Mouse (Mus musculus): ENCODE measurements at regions not wholly inside any gene's neighbourhood (a gene's known extent, or its start where the extent isn't known, plus 50 kb on each side); places are given as distances from the start of the nearest gene placed in this dataset.

- DNase-seq (ENCODE audit: extremely low read depth, low read depth, low spot score) = no peak
These were observed 69.3 kb upstream of the Rprm start for GRCm38 (mm10) chr2:54154501-54155183.

DNA sequence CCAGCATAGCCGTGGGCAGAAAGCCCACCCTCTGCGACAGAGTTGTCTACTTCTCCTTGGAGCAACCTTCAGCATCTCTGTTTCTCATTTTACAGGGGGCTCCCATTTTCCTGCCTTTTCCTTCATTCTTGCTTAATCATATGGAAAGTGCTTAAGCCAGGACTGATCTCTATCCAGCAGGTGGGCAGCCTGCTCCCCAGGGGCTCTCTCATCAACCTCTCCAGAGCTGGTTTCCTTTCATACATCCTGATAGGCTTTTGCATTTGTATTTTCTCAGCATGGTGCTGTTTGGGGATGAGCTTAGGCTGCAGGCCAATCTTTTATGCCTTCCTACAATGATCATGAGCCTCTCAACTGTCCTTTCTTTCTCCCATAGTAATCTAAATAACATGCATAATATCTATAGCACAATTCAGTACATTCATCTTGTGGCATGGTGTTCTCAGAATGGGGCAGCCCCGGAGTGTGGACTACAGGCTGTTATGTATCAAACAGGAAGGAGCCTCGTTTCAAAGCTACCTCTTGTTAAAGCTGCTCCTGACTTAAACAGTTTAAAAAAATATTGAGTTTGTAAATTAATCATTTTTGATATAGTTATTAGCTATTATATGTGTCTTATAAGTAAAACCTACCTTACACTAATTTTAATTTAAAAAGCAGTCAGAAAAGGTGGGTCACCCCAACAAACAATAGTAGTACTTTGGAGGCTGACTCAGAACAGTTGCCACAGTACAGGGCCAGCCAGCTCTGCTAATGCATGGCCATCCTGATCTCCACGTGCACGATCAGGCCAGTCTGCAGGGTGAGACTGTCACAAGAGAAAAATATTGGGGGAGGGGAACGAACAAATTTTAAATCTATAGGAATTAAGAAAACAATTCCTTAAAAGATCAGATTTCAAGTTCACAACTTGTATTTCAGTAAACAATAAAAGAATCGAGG is 73.6 kb upstream of the Rprm start:
- no peak for DNase-seq (ENCODE audit: extremely low read depth, low read depth, low spot score)

DNA sequence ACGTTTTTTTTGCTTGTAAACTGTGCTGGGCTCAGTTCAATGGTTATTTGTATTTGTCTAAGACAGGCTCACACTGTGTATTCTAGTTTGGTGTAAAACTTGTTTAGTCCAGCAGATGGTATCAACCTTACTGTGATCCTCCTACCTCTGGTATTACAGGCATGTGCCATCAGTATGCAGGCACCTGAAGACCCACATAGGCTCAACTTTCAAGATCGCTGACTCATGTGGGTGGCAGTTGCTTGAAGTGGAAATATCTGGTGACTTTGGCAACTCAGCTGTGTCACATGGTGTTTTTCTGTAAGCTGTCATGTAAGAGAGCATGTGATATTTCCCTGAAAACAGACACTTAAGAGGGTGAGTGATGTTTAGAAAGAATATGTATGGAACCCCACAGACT is 92.2 kb upstream of the Rprm start:
- DNase-seq (ENCODE audit: extremely low read depth, low read depth, low spot score) = no peak

GRCm38 (mm10) chr2:54190828-54191227 is 105.5 kb upstream of the Rprm start:
- no peak for DNase-seq (ENCODE audit: extremely low read depth, low read depth, low spot score)

GRCm38 (mm10) chr2:54198343-54198742 is 113.0 kb upstream of the Rprm start:
- DNase-seq (ENCODE audit: extremely low read depth, low read depth, low spot score) = no peak

DNA sequence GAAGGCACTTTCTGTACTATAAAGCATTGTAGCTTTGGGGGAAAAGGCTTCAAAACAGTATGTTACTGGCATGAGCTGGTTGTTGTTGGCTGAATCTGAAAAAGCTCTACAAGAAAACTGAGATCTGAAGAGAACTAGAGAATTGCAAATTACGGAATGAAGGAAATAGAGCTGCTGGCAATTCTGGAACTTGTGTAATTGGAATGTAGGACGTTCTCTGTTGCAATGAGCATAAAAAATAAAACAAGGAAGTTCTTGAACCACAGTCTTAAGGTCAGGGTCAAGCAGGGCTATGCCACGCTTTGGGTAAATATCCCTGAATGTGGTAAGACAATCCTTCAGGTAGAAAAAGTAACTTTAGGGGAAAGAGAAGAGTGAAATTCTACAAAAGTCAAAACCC is 130.2 kb upstream of the Rprm start:
- DNase-seq (ENCODE audit: extremely low read depth, low read depth, low spot score) = peak; percentile 82

GRCm38 (mm10) chr2:54228613-54229012 is 143.3 kb upstream of the Rprm start:
- peak; percentile 63 for DNase-seq (ENCODE audit: extremely low read depth, low read depth, low spot score)

GRCm38 (mm10) chr2:54229016-54229415 is 143.7 kb upstream of the Rprm start:
- DNase-seq (ENCODE audit: extremely low read depth, low read depth, low spot score) = no peak

GRCm38 (mm10) chr2:54236760-54237159 is 151.4 kb upstream of the Rprm start:
- DNase-seq (ENCODE audit: extremely low read depth, low read depth, low spot score) = no peak

DNA sequence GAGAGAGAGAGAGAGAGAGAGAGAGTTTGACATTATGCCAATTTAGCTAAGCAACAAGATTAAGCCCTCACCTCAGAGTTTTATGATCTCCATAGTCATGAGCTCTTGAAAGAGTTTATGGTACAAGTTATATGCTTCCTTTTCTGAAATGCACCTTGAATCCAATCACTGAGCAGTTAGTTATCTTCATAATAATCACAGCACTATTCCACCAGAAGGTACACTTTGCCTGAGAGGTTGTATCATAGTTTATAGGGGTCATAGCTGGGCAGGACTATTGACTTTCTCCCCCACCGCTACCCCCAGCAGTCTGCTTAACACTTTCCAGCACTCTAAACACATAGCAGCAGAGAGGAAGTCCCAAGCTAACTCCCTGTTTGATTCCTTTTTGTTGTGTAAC is 151.8 kb upstream of the Rprm start:
- DNase-seq (ENCODE audit: extremely low read depth, low read depth, low spot score) = no peak

GRCm38 (mm10) chr2:54264773-54265452 is 171.2 kb upstream of the Galnt13 start:
- DNase-seq (ENCODE audit: extremely low read depth, low read depth, low spot score) = no peak

DNA sequence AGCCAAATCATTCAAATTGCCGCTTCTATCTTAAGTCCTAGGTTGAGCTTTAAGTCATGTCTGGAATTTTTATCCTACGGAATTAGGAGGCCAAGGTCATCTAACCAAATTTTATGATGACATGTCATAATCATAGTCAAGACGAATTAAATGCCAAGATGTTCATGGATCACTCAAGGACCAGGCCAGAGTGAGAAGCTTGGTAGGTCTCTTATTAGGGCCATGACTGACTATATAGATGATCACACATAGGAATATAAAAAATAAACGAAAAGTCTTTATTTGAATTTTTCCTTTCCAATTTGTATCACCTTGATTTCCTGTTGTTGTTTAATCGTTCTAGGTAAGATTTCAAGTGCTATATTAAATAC is 170.7 kb upstream of the Galnt13 start:
- DNase-seq (ENCODE audit: extremely low read depth, low read depth, low spot score) = no peak

GRCm38 (mm10) chr2:54281966-54282365 is 154.2 kb upstream of the Galnt13 start:
- DNase-seq (ENCODE audit: extremely low read depth, low read depth, low spot score) = no peak

DNA sequence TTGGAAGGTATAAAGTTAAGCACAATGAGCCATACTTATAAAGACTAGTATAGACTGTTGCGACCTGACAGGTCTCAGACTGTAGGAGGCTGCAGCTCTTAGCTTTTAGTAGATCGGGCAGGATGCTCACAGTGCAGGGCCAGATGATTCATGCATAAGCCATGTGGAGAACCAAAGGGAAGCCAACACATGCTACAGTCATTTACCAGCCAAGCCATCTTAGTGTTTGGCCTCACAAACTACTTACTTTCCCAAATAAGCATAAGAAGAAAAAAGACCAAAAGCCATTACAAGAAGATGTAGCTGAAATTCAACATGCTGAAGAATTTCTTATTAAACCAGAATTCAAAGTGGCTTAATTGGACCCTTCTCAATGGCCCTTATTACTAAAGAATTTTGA is 152.2 kb upstream of the Galnt13 start:
- no peak for DNase-seq (ENCODE audit: extremely low read depth, low read depth, low spot score)

DNA sequence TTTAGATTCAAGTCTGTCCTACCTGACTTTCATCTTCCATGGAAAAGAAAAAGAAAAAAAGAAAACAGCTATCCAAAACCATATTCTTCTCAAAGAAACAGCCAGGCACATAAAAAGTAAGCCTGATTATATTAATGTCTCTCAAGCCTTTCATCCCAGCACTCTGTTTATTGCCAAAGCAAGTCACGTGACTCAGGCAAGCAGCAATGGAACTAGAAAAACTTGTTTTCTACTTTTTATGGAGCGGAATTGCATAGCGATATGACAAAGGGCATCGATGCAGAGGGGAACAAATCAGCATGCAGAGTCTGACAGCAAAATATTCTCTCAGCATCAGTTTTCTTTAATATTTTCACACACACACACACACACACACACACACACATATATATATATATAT is 130.6 kb upstream of the Galnt13 start:
- peak; percentile 8 for DNase-seq (ENCODE audit: extremely low read depth, low read depth, low spot score)

GRCm38 (mm10) chr2:54318559-54318958 is 117.6 kb upstream of the Galnt13 start:
- no peak for DNase-seq (ENCODE audit: extremely low read depth, low read depth, low spot score)

DNA sequence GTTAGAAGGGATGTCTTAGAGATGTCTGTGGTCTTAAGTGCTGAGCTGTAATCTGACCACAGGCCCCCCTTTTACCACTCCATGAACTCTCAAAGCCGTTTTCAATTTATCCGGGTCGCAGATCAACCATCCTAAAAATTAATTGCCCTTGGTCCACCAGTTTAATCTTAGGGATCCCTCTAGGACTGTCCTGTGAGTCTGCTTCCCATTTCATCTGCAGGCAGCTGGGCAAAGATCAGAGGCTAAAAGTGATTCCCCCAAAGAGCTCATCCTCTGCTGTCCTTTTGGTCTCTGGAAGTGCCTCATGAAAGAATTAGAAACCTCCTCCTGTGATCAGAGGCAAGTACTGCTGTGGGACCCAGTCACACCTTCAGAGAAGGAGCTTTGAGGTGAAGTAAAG is 69.2 kb upstream of the Galnt13 start:
- no peak for DNase-seq (ENCODE audit: extremely low read depth, low read depth, low spot score)

GRCm38 (mm10) chr2:54379279-54379678 is 56.8 kb upstream of the Galnt13 start:
- DNase-seq (ENCODE audit: extremely low read depth, low read depth, low spot score) = no peak
